Mouse (Mus musculus) retina, postnatal 7 days (tissue): ENCODE measurements around the gene Dnajb4.
A peak's percentile ranks its signal among the peaks of the same experiment; 100 is the strongest.

Experiments
- DNase-seq: peaks from one replicate; pipeline ENCODE4 v3.0.0-alpha.2; 2012; ENCODE audit warnings: low read depth, low spot score

The Dnajb4 gene

GRCm38 (mm10) chr3:152209967-152210634 lies at the start of gene Dnajb4, which contains the start of gene Fubp1:
Dnajb4 (minus strand) TSS chr3:152210302.
Fubp1 (plus strand) TSS chr3:152210422.
- peak; percentile 98 for DNase-seq

DNA sequence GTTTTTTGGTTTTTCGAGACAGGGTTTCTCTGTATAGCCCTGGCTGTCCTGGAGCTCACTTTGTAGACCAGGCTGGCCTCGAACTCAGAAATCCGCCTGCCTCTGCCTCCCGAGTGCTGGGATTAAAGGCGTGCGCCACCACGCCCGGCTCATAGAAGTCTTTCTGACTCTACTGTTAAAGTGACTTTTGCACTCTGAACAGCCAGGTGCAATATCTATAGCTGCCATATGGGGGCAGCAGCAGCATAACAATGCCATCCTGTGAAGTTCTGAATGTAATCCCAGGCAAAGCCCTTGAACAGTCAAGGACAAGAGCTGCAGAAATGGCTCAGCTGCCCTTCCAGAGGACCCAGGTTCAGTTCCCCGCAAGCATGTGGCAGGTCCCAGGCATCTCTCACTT lies 49.3 kb upstream of the Dnajb4 start:
- peak; percentile 70 for DNase-seq

- no peak for DNase-seq
Observed at GRCm38 (mm10) chr3:152257528-152257927, 47.4 kb upstream of the Dnajb4 start.

DNA sequence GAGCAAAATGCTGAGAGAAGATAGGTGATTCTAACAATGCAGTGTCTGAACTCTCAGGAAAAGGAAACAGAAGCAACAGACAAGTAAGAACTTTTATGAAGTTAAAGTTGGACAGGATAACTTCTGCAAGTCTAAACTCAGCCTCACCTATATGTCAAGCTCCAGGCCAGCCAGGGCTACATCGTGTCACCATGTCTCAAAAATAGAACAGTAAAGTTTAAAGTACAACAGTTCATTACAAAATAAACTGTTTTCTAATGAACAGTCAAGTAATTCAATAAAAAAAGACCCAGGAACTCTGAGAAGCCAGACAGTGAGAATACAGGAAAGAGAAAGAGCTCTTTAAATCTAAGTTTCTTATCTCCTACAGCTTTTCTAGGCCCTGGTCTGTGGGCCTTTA lies 40.4 kb upstream of the Dnajb4 start:
- DNase-seq, result no peak

- DNase-seq, result no peak
Observed at GRCm38 (mm10) chr3:152247708-152248107, 37.6 kb upstream of the Dnajb4 start.

DNA sequence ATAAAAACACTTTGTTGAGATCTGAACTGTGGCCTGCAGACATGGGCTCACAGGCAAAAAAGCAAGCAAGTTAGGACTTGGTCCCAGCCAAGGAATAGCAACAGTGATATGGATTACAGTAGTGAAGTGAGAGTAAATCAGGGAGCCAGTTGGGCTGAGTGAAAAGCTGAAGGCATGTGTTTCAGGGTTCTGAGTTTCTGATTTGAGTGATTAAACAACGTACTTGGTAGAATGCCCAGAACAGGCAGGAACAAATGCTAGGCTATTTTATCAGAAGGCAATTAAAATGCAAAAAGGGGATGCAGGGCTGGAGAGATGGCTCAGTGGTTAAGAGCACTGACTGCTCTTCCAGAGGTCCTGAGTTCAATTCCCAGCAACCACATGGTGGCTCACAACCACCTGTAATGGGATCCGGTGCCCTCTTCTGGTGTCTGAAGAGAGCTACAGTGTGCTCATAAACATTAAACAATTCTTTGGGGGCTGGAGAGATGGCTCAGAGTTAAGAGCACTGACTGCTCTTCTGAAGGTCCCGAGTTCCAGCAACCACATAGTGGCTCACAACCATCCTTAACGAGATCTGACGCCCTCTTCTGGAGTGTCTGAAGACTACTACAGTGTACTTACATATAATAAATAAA lies 35.3 kb upstream of the Dnajb4 start:
- DNase-seq, result no peak

DNA sequence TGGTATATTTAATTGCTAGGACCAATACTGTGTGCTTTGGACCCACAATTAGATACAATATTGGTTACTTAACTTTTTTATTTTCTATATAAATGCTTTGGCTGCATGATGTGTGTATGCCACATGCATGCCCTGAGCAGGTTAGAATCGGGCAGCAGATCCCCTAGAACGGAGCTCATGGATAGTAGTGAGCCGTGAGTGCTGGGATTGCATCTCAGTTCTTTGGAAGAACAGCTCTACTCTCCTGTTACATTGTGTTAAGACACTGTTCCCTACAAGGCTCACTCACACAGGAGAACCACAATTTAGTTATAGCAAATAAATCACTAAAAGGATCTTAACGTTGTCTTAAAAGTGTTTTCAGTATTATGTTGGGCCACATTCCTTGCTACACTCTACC lies 33.2 kb upstream of the Dnajb4 start:
- no peak for DNase-seq

DNA sequence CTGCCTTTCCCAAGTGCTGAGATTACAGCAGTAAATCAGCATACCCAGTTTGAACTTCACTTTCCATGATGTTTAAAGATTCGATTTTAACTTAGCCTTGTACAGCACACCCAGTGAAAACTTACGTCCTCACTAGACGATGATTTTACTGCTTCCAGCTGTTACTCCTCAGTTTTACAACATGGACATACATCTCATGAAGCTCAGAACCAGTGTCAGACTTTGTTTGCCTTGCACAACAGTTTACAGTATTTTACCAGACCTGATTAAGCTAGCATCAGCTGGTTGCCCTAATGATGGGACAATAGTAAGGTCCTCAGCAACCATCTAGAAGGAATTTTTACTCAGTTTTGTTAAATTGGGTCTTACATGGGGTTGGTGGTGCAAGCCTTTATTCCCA lies 31.0 kb upstream of the Dnajb4 start:
- DNase-seq, result no peak

GRCm38 (mm10) chr3:152239592-152239991 lies 29.5 kb upstream of the Dnajb4 start:
- no peak for DNase-seq

DNA sequence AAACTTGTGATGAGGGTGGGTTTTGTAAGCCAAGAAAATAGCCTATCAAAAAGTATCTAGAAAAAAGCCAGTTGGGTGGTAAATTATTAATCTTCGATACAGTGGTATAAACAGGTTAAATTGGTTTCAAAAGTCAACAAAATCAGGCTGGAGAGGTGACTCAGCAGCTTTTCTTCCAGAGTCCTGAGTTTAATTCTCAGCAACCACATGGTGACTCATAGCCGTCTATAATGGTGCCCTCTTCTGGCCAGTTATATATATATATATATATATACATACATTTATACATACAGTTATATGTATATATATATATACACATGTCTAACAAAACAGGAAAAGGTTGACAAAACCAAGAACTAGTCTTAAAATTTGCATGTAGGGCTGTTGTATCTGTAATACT lies 28.7 kb upstream of the Dnajb4 start:
- DNase-seq, result no peak

- DNase-seq, result no peak
Observed at GRCm38 (mm10) chr3:152235805-152236204, 25.7 kb upstream of the Dnajb4 start.

- DNase-seq, result no peak
Observed at GRCm38 (mm10) chr3:152235238-152235637, 25.1 kb upstream of the Dnajb4 start.

- no peak for DNase-seq
Observed at GRCm38 (mm10) chr3:152231333-152232100, 21.4 kb upstream of the Dnajb4 start.

DNA sequence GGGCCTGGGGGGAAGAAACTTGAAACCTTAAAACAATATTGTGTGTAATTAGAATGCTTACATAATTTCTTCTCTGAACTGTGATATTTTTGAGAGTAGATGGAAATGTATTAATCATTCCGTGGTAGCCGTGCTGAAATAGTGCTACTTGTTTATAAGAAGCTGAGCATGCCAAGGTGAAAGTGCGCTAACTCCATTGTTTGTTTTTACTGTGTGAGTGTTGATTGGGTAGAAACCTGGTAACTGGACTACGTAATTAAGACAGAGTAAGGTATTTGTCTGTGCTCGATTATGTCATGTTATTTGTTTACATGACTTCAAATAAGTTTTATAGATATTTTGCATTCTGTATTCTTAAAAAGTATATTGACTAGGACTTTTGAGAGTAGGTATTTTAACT lies 19.2 kb upstream of the Dnajb4 start:
- DNase-seq, result no peak

DNA sequence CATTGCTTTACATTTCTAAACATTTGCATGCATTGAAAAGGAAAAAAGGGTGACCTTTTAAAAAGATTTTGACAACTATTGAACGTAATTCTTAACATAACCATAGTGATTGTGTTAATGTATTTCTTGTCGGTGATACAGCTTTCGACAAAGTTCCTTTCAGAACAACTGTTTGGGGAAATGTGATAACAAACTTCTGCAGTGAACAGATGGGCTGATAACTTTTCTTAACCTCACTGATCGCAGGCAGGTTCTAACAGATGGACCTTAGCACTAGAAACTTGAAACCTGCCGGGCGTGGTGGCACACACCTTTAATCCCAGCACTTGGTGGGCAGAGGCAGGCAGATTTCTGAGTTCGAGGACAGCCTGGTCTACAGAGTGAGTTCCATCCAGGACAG lies 18.7 kb upstream of the Dnajb4 start:
- no peak for DNase-seq

DNA sequence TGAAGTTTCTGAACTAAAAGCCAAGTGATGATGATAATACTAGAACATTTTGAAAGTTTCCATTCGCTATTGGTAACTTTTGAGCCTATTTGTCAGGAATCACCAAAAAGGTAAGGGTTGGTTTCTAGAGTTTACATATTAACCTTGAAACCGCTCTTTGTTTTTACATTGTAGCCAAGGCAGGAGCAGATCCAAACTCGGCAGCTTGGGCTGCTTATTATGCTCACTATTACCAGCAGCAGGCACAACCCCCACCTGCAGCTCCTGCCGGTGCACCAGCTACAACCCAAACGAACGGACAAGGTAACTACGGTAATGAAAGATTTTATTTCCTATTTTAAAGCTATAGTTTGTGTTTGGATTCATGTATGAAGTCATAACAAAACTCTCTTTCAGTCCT lies 15.8 kb upstream of the Dnajb4 start:
- DNase-seq, result no peak

DNA sequence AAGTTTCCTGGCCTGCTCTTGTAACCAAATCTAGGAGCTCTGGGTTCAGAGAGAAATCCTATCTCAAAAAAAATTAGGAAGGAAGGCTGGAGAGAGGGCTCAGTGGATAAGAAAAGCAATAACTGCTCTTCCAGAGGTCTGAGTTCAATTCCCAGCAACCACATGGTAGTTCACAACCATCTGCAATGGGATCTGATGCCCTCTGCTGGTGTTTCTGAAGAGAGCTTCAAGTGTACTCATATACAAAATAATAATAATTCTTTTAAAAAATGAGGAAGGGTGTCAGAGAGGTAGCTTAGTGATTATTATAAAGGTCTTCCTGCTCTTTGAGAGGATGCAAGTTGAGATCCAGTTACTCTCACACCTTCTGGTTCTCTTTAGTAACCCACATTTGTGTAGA lies 14.8 kb upstream of the Dnajb4 start:
- DNase-seq, result no peak

GRCm38 (mm10) chr3:152213416-152213815 lies 3.3 kb upstream of the Dnajb4 start:
- no peak for DNase-seq

GRCm38 (mm10) chr3:152211731-152212279 lies 1.7 kb upstream of the Dnajb4 start:
- no peak for DNase-seq

DNA sequence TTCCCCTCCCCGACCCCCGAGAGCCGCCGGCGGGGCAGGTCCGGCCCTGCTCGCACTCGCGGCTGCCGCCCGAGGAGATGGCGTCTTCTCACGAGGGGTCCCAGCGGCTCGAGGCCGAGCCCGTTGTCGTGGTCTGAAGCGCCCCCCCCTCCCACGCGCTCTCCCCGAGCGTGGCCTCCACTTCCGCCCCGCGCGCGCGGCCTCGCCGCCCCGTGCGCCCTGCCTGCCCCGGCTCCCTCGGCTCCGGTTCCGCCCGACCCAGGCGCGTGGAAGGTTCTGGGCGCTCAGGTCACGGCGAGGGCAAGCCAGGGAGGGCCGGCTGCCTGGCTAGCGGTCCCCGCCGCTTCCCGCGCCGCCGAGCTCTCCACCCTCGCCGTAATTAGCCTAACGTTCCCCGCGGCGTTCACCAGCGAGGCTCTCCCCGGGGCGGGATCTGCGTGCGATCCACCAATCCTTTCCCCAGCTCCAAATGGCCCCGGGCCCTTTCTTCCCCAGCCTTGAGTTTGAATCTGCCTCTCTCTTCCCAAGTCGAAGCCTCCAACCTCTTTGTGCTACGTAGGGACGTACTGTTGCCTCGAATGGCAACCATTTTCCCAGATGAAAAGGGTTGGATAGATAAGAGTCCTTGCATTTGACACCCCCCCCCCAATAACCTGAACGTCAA lies 758 bp upstream of the Dnajb4 start:
- DNase-seq, result peak; percentile 36

- DNase-seq, result peak; percentile 33
Observed at GRCm38 (mm10) chr3:152209177-152209966, 730 bp downstream of the Dnajb4 start.
